Mouse (Mus musculus): ENCODE results near the gene Lap3. TPM values are rescaled to one million over a fixed set of nuclear protein-coding genes. Genes with fewer than 3 reads are reported as not detected.

Gene Lap3
- 24.8 TPM for polyA plus RNA-seq (2014; fragmentation: Illumina TruSeq; extraction: RNeasy Lipid Tissue Mini Kit (QIAGEN cat#74804); ENCODE audit: insufficient read depth, low read depth, low replicate concordance)

GRCm38 (mm10) chr5:45493191-45494092, at the start of gene Lap3:
Gene Lap3 (plus strand): TSS chr5:45493374.

DNA sequence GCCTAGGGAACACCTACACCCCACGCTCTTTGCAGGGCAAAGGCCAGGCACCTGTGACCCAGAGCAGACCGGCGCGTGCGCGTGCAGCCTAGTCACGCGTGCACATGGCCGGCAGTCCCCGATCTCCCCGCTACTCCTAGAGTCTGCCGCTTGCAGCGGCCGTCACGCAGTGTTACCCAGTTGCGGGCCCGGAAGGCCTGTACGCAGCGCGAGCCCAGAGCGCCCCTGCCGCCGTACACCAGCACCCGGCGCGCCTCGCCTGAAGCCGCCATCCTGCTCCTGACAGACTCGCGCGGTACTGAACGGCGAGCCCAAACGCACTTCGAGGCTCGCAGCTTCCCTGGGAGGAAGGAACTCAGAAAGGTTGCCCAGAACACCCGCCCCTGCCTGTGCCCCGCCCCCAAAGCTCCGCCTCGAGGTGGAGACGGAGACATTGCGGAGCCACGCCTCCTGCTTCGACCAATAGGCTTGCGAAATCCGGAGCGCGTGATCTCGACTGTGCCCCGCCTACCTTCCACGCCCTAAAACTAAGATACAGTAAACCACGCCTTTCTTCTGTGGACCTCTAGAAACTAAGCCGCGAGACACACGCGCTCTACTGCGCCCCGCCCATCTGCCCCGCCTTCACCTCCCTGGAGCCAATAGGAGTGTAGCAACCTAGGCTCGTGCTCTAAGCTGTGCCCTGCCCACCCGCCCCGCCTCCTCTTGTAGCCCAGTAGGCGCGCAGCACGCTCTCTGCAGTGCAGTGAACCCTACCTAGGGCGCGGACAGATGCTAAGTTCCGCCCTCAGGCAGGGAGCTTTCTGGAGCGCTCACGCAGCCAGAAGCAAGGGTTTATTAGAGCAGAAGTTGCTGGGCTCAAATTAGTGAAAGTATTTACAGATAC, 43.1 kb upstream of the Lap3 start, which contains the start of gene Qdpr:
Gene Qdpr, minus strand, starts transcription at position 406 of the 886 bp plus-strand sequence.

DNA sequence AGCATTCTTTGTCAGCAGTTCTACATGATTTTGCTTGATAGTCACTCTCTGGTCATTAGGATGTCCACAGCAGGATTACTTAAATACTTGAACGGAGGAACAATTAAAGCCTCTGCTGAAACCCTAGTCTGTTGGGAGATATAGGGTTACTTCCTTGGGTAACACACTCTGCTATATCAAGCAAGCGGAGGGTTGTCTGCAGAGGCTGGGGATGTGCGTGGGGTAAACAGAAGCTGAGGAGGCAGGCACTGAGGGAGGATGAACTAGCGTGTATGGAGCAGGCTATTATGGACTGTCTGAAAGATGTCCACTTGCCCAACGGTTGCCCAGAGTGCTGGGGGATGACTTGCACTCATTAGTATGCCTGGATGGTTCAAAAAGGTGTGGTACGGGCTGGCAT, 39.7 kb upstream of the Lap3 start, which contains the start of gene Clrn2:
Gene Clrn2, plus strand, starts transcription at position 301 of the 400 bp plus-strand sequence.

DNA sequence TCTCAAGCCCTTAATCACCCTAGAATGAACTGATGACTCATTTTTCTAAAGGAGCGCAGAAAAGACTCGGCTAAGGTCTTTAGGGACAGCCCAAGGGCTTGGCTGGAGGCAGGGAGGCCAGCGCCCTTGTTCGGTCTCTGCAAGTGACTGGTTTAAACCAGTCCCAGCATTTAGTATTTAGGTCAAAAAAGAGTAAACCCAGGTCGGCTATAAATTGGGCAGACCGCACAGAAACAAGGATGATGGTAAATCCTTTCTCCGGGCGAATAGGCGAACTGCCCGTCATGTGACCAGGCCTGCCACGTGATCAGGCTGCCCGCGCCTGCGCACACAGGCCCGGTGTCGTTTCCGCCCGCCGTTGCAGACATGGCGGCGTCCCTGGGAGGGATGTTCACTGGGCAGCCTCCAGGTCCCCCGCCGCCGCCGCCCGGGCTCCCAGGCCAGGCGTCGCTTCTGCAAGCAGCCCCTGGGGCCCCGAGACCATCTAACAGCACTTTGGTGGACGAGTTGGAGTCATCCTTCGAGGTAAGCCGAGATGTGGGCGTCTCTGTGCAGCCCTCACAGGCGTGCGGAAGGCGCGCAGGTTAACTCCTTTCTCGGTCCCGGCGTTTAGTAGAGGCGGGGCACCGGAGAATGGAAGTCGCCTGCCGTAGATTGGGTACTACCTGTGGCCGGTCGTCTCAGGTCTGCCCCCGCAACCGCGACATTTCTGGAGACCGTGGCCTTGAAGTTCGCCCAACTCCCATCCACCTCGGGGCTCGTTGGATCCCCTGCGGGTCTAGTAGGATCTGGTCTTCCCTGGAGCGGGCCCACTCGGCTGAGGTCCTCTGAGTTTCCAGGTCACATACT, 27.0 kb downstream of the Lap3 start, which contains the start of gene Med28:
Gene Med28, plus strand, starts transcription at position 270 of the 849 bp plus-strand sequence.

Other genes with a start within 250 kb of the Lap3 start
- 93.3 TPM for gene Qdpr, start 43.1 kb upstream of the Lap3 start, polyA plus RNA-seq (2014; fragmentation: Illumina TruSeq; extraction: RNeasy Lipid Tissue Mini Kit (QIAGEN cat#74804); ENCODE audit: insufficient read depth, low read depth, low replicate concordance)
- not detected for gene Clrn2, start 39.6 kb upstream of the Lap3 start, polyA plus RNA-seq (2014; fragmentation: Illumina TruSeq; extraction: RNeasy Lipid Tissue Mini Kit (QIAGEN cat#74804); ENCODE audit: insufficient read depth, low read depth, low replicate concordance)
- 179 TPM for gene Med28, start 26.9 kb downstream of the Lap3 start, polyA plus RNA-seq (2014; fragmentation: Illumina TruSeq; extraction: RNeasy Lipid Tissue Mini Kit (QIAGEN cat#74804); ENCODE audit: insufficient read depth, low read depth, low replicate concordance)
- gene Fam184b, start 146.2 kb downstream of the Lap3 start, polyA plus RNA-seq (2014; fragmentation: Illumina TruSeq; extraction: RNeasy Lipid Tissue Mini Kit (QIAGEN cat#74804); ENCODE audit: insufficient read depth, low read depth, low replicate concordance), result not detected
- 0.60 TPM for gene Ncapg, start 176.5 kb downstream of the Lap3 start, polyA plus RNA-seq (2014; fragmentation: Illumina TruSeq; extraction: RNeasy Lipid Tissue Mini Kit (QIAGEN cat#74804); ENCODE audit: insufficient read depth, low read depth, low replicate concordance)